ENCODE assay signal across 12 mouse cellular contexts in genomic region chr9:70855868-70856267, GRCm38 (mm10).
DNase-seq lines count a peak whose midpoint lies in the region; ATAC-seq and TF ChIP-seq lines count a peak whose summit lies in the region.
"Had no signal": no experiment of that assay in that cellular context is flagged by ENCODE, and none has a peak within 500 bp of the region (broad histone marks: within the 10 kb centered on the region; RNA-seq: fewer than 3 reads in every experiment).

No protein-coding gene starts in this region.

- H3K9me3 ChIP-seq in kidney, postnatal 0 days (replicated peaks; ENCODE audit: low read length) = no peaks in the 10 kb centered on the region
- H3K9me3 ChIP-seq in liver, embryonic 14.5 days (ENCODE audit: control insufficient read depth, low read length) = no peaks in the 10 kb centered on the region
- H3K9me3 ChIP-seq: limb, embryonic 13.5 days had no signal

- H3K4me3 ChIP-seq in kidney, postnatal 0 days (replicated peaks; ENCODE audit: low read depth, low read length) = no peak overlapping the region
- no peak overlapping the region for H3K4me3 ChIP-seq in liver, embryonic 14.5 days (ENCODE audit: insufficient read depth in 1 of 2, low read depth in 2 of 2, low read length in 2 of 2)
- H3K4me3 ChIP-seq: limb, embryonic 13.5 days had no signal

- DNase-seq in kidney, postnatal 0 days (ENCODE audit: low spot score) = peak; percentile 24
- no peak for DNase-seq in kidney, adult 9 months
- DNase-seq in 416B (ENCODE audit: low read depth) (peak; percentile 48), NIH3T3 (ENCODE audit: low read depth) (peak; percentile 16)
- DNase-seq in liver, embryonic 14.5 days (ENCODE audit: low read depth in 3 of 3, low spot score in 3 of 3) = no peak
- no peak for DNase-seq in layer of hippocampus, postnatal 25 days (ENCODE audit: extremely low spot score in 1 of 2, low spot score in 1 of 2)
- DNase-seq in urinary bladder, postnatal 25 days (ENCODE audit: low spot score) = no peak
- no peak for DNase-seq in left cerebral cortex, adult 11 months (ENCODE audit: low spot score)
- DNase-seq: cerebellum, adult 18-20 months; thymus, postnatal 25 days had no signal

- no peaks in the 10 kb centered on the region for H3K27me3 ChIP-seq in kidney, postnatal 0 days (ENCODE audit: insufficient read depth, low read length)
- no peaks in the 10 kb centered on the region for H3K27me3 ChIP-seq in liver, embryonic 14.5 days (ENCODE audit: control insufficient read depth, insufficient read depth, low read length)
- H3K27me3 ChIP-seq: limb, embryonic 13.5 days; Patski had no signal

- H3K4me1 ChIP-seq in kidney, postnatal 0 days (replicated peaks; ENCODE audit: insufficient read depth, low read length) = no peaks in the 10 kb centered on the region; the same call in 1 of the 2 replicates
- peaks cover 13 to 30% of the 10 kb centered on the region in 2 experiments for H3K4me1 ChIP-seq in liver, embryonic 14.5 days (replicated peaks; ENCODE audit: control insufficient read depth in 2 of 2, insufficient read depth in 2 of 2, low read length in 1 of 2)

- H3K27ac ChIP-seq in kidney, postnatal 0 days = no peak overlapping the region
- H3K27ac ChIP-seq in liver, embryonic 14.5 days = no peak overlapping the region
- H3K27ac ChIP-seq: limb, embryonic 13.5 days had no signal

- 60% methylated on average over 6 of the region's 6 CpGs for WGBS in kidney, postnatal 0 days
- WGBS in liver, embryonic 14.5 days (ENCODE audit: insufficient replicate concordance) = 63% methylated on average over 6 of the region's 6 CpGs

- H3K9ac ChIP-seq in kidney, postnatal 0 days (ENCODE audit: low read depth, low read length) = no peak overlapping the region
- no peak overlapping the region for H3K9ac ChIP-seq in liver, embryonic 14.5 days (replicated peaks)
- H3K9ac ChIP-seq: limb, embryonic 13.5 days had no signal

- no peak for ATAC-seq in kidney, postnatal 0 days (replicated peaks; ENCODE audit: low FRiP score, low read depth)
- ATAC-seq in liver, embryonic 14.5 days (ENCODE audit: insufficient read depth) = peak; percentile 54; the same call in 1 of the 2 replicates
- ATAC-seq: Patski had no signal

- no peak for TF ChIP-seq CTCF in kidney, postnatal 0 days (IDR thresholded peaks at IDR 0.05; ENCODE audit: low read depth)
- TF ChIP-seq CTCF in liver, embryonic 14.5 days (IDR thresholded peaks at IDR 0.05; ENCODE audit: low read depth) = no peak

- 0 out of 2 replicates have a peak, but pooled peaks have one; percentile 7 for TF ChIP-seq EP300 in liver, embryonic 14.5 days (IDR thresholded peaks at IDR 0.05; ENCODE audit: low read depth)

- no peak overlapping the region for H3K4me2 ChIP-seq in kidney, postnatal 0 days (ENCODE audit: low read length)
- no peak overlapping the region for H3K4me2 ChIP-seq in liver, embryonic 14.5 days (ENCODE audit: low read depth)
- H3K4me2 ChIP-seq: limb, embryonic 13.5 days had no signal

- no peaks in the 10 kb centered on the region for H3K36me3 ChIP-seq in kidney, postnatal 0 days (ENCODE audit: insufficient read depth, low read length)
- H3K36me3 ChIP-seq in liver, embryonic 14.5 days (replicated peaks; ENCODE audit: control insufficient read depth, insufficient read depth, low read depth) = no peaks in the 10 kb centered on the region
- H3K36me3 ChIP-seq: limb, embryonic 13.5 days had no signal

Comparison
In these comparisons a context has a peak if more than half of its experiments do, and no peak if none do; other contexts are left out.
1. DNase-seq: peak in kidney, postnatal 0 days (single experiment), 416B (single experiment) and NIH3T3 (single experiment); none in kidney, adult 9 months (single experiment), liver, embryonic 14.5 days (0 of 3), layer of hippocampus, postnatal 25 days (0 of 2), urinary bladder, postnatal 25 days (single experiment) and left cerebral cortex, adult 11 months (single experiment).